Mouse (Mus musculus): ENCODE measurements at regions not wholly inside any gene's neighbourhood (a gene's known extent, or its start where the extent isn't known, plus 50 kb on each side); places are given as distances from the start of the nearest gene placed in this dataset.

DNA sequence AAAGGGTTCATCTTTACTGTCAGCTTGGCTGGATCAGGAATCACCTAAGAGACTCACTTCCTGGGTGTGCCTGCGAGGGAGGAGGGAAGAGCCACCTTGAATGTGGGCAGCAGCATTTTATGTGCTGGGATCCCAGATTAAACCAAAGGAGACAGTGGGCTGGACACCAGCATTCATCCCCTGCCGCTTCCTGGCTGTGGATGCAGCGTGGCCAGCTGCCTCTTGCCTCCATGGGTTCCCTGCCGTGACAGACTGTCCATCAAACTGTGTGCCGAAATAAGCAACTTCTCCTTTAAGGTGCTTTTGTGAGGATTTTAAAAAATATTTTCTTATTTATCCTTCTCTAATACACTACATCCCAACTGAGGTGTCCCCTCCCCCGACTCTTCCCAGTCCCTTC lies 55.4 kb upstream of the Cdh4 start:
- DNase-seq = no peak

DNA sequence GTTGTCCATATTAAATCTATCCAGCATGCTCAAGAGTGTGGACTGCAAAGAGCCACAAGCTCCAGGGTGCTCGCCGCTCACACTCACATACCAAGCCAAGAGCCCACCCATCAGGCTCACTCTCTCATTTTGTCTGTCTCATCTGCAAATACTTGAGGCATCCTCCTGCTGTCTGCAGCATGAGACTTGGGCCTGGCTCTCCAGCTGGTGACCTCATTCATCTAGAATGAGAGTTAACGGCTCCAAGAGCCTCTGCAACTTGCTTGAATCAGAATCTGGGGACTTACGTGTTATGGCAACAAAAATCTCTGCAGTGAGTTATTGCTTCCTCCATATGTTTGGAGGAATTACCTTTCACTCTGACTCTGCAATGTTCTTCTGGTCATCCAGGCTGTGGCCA lies 51.7 kb upstream of the Cdh4 start:
- no peak for DNase-seq

DNA sequence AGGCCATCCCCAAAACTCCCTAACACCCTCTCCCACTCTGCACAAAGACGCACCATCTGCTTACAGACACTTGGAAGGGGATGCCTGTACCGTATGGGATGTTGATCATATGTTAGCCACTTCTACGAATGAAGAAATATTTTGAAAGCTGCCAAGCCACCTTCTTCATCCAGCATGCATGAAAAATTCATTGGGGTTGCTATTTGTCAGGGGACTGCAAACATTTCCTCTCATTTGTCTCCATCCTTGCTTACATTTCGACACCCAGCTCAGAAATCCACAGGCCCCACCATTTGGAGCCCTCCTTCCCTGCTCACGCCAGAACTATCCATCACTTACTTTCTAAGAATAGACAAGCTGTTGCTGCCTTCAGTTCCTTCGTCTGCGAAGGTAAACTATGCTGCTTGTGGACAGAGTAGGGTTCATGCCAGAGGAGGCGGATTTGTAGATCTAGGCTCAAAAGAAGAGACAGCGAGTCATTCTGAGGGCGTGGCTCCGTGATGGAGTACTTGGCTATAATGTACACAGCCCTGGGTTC lies 51.2 kb upstream of the Cdh4 start:
- DNase-seq = no peak
